Mouse (Mus musculus): ENCODE results near the gene Tmem89. TPM values are rescaled to one million over a fixed set of nuclear protein-coding genes. Genes with fewer than 3 reads are reported as not detected.

The Tmem89 gene
- polyA plus RNA-seq (2016; fragmentation: Nextera tagmentation; extraction: Ambion mirVana), result not detected in 2 replicates

GRCm38 (mm10) chr9:108914491-108914890 is at the start of gene Tmem89:
Gene Tmem89 (plus strand): TSS chr9:108914619.
- ATAC-seq (ENCODE audit: insufficient number of reproducible peaks, insufficient read depth, low FRiP score, low TSS enrichment), result no peak
- Histone ChIP-seq H3K36me3 (no peaks in the 10 kb centered on the region), H3K9me3 (no peaks in the 10 kb centered on the region), H3K27me3 (no peaks in the 10 kb centered on the region), H3K4me1 (no peaks in the 10 kb centered on the region), H3K27ac (no peak within 1 kb of the TSS), H3K4me3 (no peak within 1 kb of the TSS), H3K9ac (no peak within 1 kb of the TSS), H3K4me2 (replicated peaks) (no peak within 1 kb of the TSS)
- 82% methylated on average over 6 of the region's 6 CpGs for WGBS

GRCm38 (mm10) chr9:108912308-108912707 is 2.1 kb upstream of the Tmem89 start:
- Histone ChIP-seq H3K9ac (no peak overlapping the region), H3K36me3 (no peaks in the 10 kb centered on the region), H3K4me1 (no peaks in the 10 kb centered on the region), H3K9me3 (no peaks in the 10 kb centered on the region), H3K27ac (no peak overlapping the region), H3K27me3 (no peaks in the 10 kb centered on the region), H3K4me2 (replicated peaks) (no peak overlapping the region), H3K4me3 (no peak overlapping the region)
- 33% methylated on average over 6 of the region's 6 CpGs for WGBS
- ATAC-seq (ENCODE audit: insufficient number of reproducible peaks, insufficient read depth, low FRiP score, low TSS enrichment), result no peak

- H3K9ac ChIP-seq, result no peak overlapping the region
- no peaks in the 10 kb centered on the region for H3K4me1 ChIP-seq
- no peaks in the 10 kb centered on the region for H3K27me3 ChIP-seq
- no peaks in the 10 kb centered on the region for H3K36me3 ChIP-seq
- no peak overlapping the region for H3K27ac ChIP-seq
- WGBS, result 86% methylated on average over 7 of the region's 7 CpGs
- no peak overlapping the region for H3K4me2 ChIP-seq (replicated peaks)
- ATAC-seq (ENCODE audit: insufficient number of reproducible peaks, insufficient read depth, low FRiP score, low TSS enrichment), result no peak
- H3K4me3 ChIP-seq, result no peak overlapping the region
- H3K9me3 ChIP-seq, result no peaks in the 10 kb centered on the region
Measured at GRCm38 (mm10) chr9:108913161-108913560, 1.3 kb upstream of the Tmem89 start.

- no peaks in the 10 kb centered on the region for H3K9me3 ChIP-seq
- H3K4me1 ChIP-seq, result no peaks in the 10 kb centered on the region
- H3K36me3 ChIP-seq, result no peaks in the 10 kb centered on the region
- H3K27ac ChIP-seq, result no peak overlapping the region
- H3K27me3 ChIP-seq, result no peaks in the 10 kb centered on the region
- no peak overlapping the region for H3K9ac ChIP-seq
- WGBS, result 89% methylated on average over 10 of the region's 10 CpGs
- H3K4me2 ChIP-seq (replicated peaks), result no peak overlapping the region
- ATAC-seq (ENCODE audit: insufficient number of reproducible peaks, insufficient read depth, low FRiP score, low TSS enrichment), result no peak
- no peak overlapping the region for H3K4me3 ChIP-seq
Measured at GRCm38 (mm10) chr9:108913621-108914020, 798 bp upstream of the Tmem89 start.

- Histone ChIP-seq H3K4me3 (no peak overlapping the region), H3K36me3 (no peaks in the 10 kb centered on the region), H3K27ac (no peak overlapping the region), H3K27me3 (no peaks in the 10 kb centered on the region), H3K4me1 (no peaks in the 10 kb centered on the region), H3K4me2 (replicated peaks) (no peak overlapping the region), H3K9me3 (no peaks in the 10 kb centered on the region), H3K9ac (no peak overlapping the region)
- WGBS, result 73% methylated on average over 8 of the region's 8 CpGs
- ATAC-seq (ENCODE audit: insufficient number of reproducible peaks, insufficient read depth, low FRiP score, low TSS enrichment), result no peak
Measured at GRCm38 (mm10) chr9:108925897-108926296, 11.5 kb downstream of the Tmem89 start.

- 87% methylated on average over 3 of the region's 3 CpGs for WGBS
- Histone ChIP-seq H3K9me3 (no peaks in the 10 kb centered on the region), H3K27me3 (no peaks in the 10 kb centered on the region)
Measured at GRCm38 (mm10) chr9:108928424-108928823, 14.0 kb downstream of the Tmem89 start.

GRCm38 (mm10) chr9:108935991-108936390 is 21.6 kb downstream of the Tmem89 start:
- Histone ChIP-seq H3K36me3 (peaks cover 26% of the 10 kb centered on the region), H3K9ac (no peak overlapping the region), H3K4me2 (replicated peaks) (peak overlapping the region; percentile 26), H3K27ac (no peak overlapping the region), H3K4me1 (peaks cover 5% of the 10 kb centered on the region; the same call in 1 of the 2 replicates), H3K9me3 (no peaks in the 10 kb centered on the region), H3K27me3 (no peaks in the 10 kb centered on the region), H3K4me3 (peak overlapping the region; percentile 99; the same call in 1 of the 2 replicates)
- ATAC-seq (ENCODE audit: insufficient number of reproducible peaks, insufficient read depth, low FRiP score, low TSS enrichment), result no peak
- WGBS, result 12% methylated on average over 3 of the region's 3 CpGs

More at GRCm38 (mm10) chr9:108928424-108928823, 14.0 kb downstream of the Tmem89 start:
- Histone ChIP-seq H3K36me3 (no peaks in the 10 kb centered on the region), H3K27ac (no peak overlapping the region), H3K9ac (no peak overlapping the region), H3K4me3 (no peak overlapping the region), H3K4me2 (replicated peaks) (no peak overlapping the region), H3K4me1 (no peaks in the 10 kb centered on the region)
- ATAC-seq (ENCODE audit: insufficient number of reproducible peaks, insufficient read depth, low FRiP score, low TSS enrichment), result no peak

- Histone ChIP-seq H3K27ac (peak within 1 kb of the TSS; percentile 37; the same call in 1 of the 2 replicates), H3K4me1 (peaks cover 5% of the 10 kb centered on the region; the same call in 1 of the 2 replicates), H3K9ac (peak within 1 kb of the TSS; percentile 90), H3K4me2 (replicated peaks) (peak within 1 kb of the TSS; percentile 83), H3K27me3 (no peaks in the 10 kb centered on the region), H3K9me3 (no peaks in the 10 kb centered on the region), H3K4me3 (peak within 1 kb of the TSS; percentile 99), H3K36me3 (peaks cover 32% of the 10 kb centered on the region)
- peak; percentile 80 for ATAC-seq (ENCODE audit: insufficient number of reproducible peaks, insufficient read depth, low FRiP score, low TSS enrichment)
- 1% methylated on average over 58 of the region's 58 CpGs for WGBS
Measured at GRCm38 (mm10) chr9:108936418-108937364, 22.3 kb downstream of the Tmem89 start, which contains the start of gene Uqcrc1. Gene Uqcrc1 (plus strand): TSS chr9:108936633.

- 84% methylated on average over 9 of the region's 9 CpGs for WGBS
- H3K9me3 ChIP-seq, result no peaks in the 10 kb centered on the region
- peaks cover 92% of the 10 kb centered on the region for H3K36me3 ChIP-seq
- no peak overlapping the region for H3K4me2 ChIP-seq (replicated peaks)
- no peak for ATAC-seq (ENCODE audit: insufficient number of reproducible peaks, insufficient read depth, low FRiP score, low TSS enrichment)
- no peak overlapping the region for H3K27ac ChIP-seq
- H3K4me3 ChIP-seq, result no peak overlapping the region
- H3K9ac ChIP-seq, result no peak overlapping the region
- no peaks in the 10 kb centered on the region for H3K27me3 ChIP-seq
- peaks cover 20% of the 10 kb centered on the region for H3K4me1 ChIP-seq
Measured at GRCm38 (mm10) chr9:108945111-108945510, 30.7 kb downstream of the Tmem89 start.

- no peaks in the 10 kb centered on the region for H3K27me3 ChIP-seq
- peaks cover 23% of the 10 kb centered on the region for H3K4me1 ChIP-seq
- no peaks in the 10 kb centered on the region for H3K9me3 ChIP-seq
- H3K27ac ChIP-seq, result no peak overlapping the region
- no peak overlapping the region for H3K4me2 ChIP-seq (replicated peaks)
- H3K9ac ChIP-seq, result no peak overlapping the region
- peaks cover 93% of the 10 kb centered on the region for H3K36me3 ChIP-seq
- no peak for ATAC-seq (ENCODE audit: insufficient number of reproducible peaks, insufficient read depth, low FRiP score, low TSS enrichment)
- H3K4me3 ChIP-seq, result no peak overlapping the region
- 86% methylated on average over 5 of the region's 5 CpGs for WGBS
Measured at GRCm38 (mm10) chr9:108945608-108946007, 31.2 kb downstream of the Tmem89 start.

GRCm38 (mm10) chr9:108949231-108949966 is 35.0 kb downstream of the Tmem89 start:
- H3K4me2 ChIP-seq (replicated peaks), result peak overlapping the region; percentile 20
- 26% methylated on average over 13 of the region's 13 CpGs for WGBS
- ATAC-seq (ENCODE audit: insufficient number of reproducible peaks, insufficient read depth, low FRiP score, low TSS enrichment), result peak; percentile 65
- no peaks in the 10 kb centered on the region for H3K9me3 ChIP-seq
- H3K27me3 ChIP-seq, result peaks cover 24% of the 10 kb centered on the region
- H3K36me3 ChIP-seq, result peaks cover 67% of the 10 kb centered on the region
- peaks cover 28% of the 10 kb centered on the region for H3K4me1 ChIP-seq
- H3K4me3 ChIP-seq, result no peak overlapping the region
- peak overlapping the region; percentile 87 for H3K27ac ChIP-seq
- no peak overlapping the region for H3K9ac ChIP-seq

Data from embryonic facial prominence, embryonic 12.5 days (tissue).